Mouse (Mus musculus) brain, embryonic 14.5 days (tissue): ENCODE measurements around the gene Bak1.

Experiments used
- CTCF ChIP-seq: fragments of 200-500 bp; IDR thresholded peaks from 2 replicates; pipeline ENCODE4 v1.5.1; 2012; ENCODE audit warnings: inconsistent platforms, mild to moderate bottlenecking, moderate library complexity, borderline replicate concordance; ENCODE audit not compliant: insufficient read depth, insufficient read length; ENCODE audit errors: extremely low read depth
- POLR2A ChIP-seq: fragments of 200-500 bp; IDR thresholded peaks from 2 replicates; pipeline ENCODE4 v1.6.1; 2012; ENCODE audit warnings: mild to moderate bottlenecking, inconsistent platforms, borderline replicate concordance; ENCODE audit not compliant: poor library complexity, insufficient read depth, insufficient read length, severe bottlenecking; ENCODE audit errors: extremely low read depth

DNA sequence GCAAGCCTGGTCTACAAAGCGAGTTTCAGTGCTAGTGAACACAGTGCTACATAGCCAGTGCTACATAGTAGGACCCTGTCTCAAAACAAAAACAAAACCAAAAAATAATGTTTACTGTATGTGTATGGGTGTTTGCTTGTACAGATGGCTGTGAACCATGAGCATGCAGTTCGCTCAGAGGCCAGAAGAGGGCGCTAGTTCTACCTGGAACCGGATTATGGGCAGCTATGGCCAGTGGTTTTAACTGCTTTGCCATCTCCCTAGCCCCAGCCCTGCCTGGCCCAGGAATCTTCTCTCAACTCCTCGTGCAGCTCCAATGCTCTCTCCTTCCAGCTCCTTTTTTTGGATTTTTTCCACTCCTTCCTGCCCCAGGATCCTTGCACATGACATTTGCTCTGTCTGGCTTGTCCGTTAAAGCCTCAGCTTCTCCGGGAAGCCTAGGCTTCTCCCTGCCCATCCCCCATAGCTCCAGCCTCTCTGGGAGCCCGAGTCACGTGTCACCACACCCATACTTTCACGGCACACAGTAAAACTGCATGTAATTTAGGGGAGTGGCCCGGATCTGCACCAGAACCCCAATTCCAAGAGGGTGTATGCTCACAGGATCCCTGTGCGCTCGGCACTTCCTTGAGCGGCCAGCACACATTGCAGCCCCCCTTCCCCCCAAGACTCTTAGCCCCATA is 19.1 kb upstream of the Bak1 start:
- TF ChIP-seq POLR2A (no peak), CTCF (peak; percentile 51; the same call in 1 of the 2 replicates)
